Mouse (Mus musculus): ENCODE measurements around the gene Mroh7.
A peak's percentile ranks its signal among the peaks of the same experiment; 100 is the strongest.
"Not testable (repeated sequence)": the region's sequence is repeated elsewhere in the genome, so short reads cannot be mapped to it uniquely, and the experiment has no call there.

Gene Mroh7

DNA sequence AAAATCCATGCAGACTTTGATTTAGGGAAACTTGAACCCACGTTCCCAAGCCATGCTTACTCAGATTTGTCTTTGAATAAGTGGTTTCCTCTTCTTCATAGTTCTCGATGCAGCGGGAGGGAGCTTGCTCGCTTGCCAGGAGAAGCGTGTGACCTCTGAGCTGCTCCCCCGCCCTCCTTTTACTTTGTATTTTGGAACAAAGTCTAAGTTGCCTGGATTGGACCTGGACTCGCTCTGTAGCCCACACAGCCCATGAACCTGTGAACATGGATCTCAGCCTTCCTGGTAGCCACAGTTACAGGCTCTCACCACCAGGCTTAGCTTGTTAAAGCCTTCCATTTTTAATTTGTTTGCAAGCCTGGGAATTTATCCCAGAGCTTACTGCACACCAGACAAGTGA lies at the start of gene Mroh7:
Gene Mroh7 (minus strand): TSS at position 112 of the 400 bp plus-strand sequence.
- DNase-seq (ENCODE audit: low read depth, low spot score): no peak

DNA sequence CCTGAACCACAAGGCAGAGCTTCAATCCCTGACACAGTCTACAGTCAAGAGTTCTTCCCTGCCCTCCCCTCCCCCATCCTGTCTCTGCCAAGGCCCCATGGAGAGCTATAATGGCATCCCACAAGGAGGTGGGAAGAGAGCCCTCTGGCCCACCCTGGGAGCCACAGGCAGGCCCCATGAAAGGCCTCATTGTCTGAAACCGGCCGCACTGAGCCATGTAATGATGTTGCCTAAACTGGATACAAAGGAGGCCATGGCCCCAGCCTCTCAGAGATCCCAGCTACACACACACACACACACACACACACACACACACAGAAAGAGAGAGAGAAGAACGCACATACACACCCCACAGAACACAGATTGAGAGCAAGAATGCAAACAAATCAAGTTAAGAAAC lies 49.3 kb upstream of the Mroh7 start:
- no peak for DNase-seq (ENCODE audit: low read depth, low spot score)

DNA sequence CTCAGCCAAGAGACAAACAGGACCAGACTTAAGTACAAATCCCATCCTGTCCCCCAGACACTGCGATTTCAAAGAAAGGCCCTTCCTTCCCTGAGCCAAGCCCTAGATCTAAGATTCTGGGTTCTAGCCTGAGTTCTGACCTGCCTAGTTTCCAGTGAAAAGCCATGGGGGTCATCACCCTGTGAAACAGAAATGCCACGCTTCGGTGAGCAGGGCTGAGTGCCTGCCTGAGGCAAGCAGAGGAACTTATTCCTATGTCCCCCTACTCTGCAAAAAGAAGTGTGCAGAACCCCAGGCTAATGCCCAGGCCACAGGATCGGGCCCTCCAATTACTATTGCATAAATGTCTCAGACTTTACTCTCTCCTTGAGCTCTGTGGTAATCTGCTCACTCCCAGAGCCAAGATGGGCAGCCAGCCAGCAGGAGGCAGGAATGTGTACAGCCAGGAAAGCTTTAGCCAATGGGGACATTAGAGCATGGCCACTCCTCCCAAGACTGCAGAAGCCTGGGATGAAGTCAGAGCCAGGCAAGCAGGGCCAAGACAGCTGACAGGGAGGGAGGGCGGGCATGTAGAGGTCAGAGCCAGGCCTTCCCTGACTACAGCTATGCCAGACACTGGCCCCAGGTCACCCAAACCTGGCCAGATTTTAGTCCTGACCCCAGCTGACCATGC lies 47.5 kb upstream of the Mroh7 start:
- DNase-seq (ENCODE audit: low read depth, low spot score): no peak

DNA sequence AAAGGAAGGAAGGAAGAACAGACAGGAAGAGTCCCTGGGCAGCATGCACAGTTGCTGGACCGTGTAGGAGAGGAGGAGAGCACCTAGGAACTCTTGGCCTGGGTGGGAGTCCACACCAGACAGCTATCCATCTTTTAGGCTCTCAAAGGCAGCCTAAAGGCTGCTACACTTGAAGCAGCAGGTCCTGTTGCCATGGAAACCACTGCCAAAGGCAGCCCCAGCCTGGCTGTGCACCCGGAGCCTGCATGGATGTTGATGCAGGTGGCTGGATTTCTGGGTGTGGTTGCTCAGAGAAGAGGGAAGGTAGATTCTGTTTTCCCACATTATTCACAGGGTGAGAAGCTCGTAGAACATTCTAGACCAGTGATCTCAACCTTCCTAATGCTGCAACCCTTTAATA lies 46.3 kb upstream of the Mroh7 start:
- no peak for DNase-seq (ENCODE audit: low read depth, low spot score)

DNA sequence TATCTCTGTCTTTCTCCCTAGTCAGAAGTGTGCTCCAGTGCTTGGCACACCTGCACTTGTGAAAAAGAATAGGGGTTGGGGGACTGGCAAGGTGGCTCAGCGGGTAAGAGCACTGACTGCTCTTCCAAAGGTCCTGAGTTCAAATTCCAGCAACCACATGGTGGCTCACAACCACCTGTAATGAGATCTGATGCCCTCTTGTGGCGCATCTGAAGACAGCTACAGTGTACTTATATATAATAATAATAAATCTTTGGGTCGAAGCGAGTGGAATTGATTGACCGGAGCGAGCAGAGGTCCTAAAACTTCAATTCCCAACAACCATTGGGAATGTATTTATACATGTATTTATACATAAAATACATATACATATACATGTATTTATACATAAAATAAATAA lies 45.0 kb upstream of the Mroh7 start:
- peak; percentile 49 for DNase-seq (ENCODE audit: low read depth, low spot score)

DNA sequence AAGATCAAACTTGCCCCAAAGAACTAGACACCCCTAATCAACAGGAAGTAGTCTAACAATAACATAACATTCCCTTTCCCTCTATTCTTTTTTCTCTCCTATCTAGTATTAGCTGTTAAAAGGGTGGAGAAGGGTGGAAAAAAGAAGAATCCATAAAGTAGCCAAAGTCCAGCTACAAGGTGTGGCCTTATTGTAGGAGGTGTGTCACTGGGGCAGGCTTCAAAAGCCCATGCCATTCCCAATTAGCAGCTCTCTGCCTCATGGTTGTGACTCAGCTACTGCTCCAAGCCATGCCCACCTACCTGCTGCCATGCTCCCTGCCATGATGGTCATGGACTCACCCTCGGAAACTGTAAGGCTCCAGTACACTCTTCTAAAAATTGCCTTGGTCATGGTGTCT lies 41.8 kb upstream of the Mroh7 start:
- DNase-seq (ENCODE audit: low read depth, low spot score): no peak

DNA sequence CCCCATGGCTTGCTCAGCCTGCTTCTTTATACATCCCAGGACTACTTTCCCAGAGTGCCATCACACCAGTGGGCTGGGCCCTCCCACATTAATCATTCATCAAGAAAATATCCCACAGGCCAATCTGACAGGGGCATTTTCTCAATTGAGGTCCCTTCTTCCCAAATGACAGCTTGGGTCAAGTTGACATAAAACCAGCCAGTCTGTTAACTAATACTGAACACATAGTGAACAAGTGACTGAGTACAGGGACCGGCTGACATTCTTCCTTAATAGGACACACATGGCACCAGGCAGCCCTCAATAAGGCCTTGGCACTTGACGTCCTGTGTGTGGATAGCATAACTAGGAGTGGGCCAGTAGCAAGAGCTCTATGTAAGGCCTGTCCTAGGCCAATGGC lies 38.6 kb upstream of the Mroh7 start:
- no peak for DNase-seq (ENCODE audit: low read depth, low spot score)

DNA sequence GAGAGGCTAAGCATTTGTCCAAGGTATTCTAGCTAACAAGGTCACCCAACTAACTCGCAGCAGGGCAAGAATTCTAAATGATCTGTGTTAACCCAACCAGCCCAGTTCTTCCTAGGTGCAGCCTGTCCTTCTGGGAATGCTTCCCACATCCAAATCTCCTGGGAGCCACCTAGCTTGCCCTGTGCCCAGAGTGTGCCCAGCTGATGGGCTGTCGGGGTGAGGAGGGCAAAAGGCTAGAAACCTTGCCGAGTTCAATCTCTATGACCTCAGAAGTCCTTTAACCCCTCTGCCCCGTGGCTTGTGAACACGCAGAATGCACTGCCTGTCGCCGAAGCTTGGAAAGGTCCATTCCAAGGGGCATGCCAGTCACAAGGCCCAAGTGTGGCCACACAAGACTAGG lies 33.4 kb upstream of the Mroh7 start:
- no peak for DNase-seq (ENCODE audit: low read depth, low spot score)

DNA sequence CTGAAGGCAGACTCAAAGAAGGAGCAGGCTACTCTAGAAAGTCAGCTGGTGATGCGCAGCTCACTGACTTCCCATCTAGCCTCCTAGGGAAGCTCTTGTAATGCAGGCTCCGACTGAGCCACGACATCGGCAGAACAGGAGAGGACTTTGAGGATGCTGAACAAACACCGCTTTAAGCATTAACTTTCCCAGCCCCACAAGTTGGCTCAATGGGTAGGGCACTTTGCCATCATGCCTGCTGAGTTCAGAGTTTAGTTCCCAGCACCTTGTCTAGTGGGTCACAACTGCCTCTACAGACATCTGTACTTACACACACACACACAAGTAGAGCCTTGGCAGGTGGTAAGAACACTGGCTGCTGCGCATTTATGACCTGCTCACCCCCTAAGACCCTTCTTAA lies 21.0 kb upstream of the Mroh7 start:
- DNase-seq (ENCODE audit: low read depth, low spot score): no peak

DNA sequence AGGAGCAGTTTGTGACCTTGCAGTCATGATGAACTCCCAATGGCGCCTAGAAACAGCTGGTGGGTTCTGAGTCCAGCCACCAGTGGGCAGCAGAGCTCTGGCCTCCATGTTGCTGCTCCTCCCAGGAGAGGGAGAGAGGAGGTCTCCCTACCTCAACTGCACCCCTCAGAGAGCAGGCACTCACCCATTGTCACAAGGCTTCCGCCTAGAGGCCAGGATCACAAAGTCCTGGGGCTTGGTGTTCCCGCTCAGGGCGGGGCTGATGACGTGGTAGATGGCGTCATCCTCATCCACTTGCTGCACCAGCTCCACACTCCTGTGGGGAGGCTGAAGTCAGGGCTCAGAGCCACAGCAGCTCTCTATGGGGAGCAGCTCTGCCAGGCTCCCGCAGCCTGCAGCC lies 19.0 kb upstream of the Mroh7 start:
- DNase-seq (ENCODE audit: low read depth, low spot score): peak; percentile 60

DNA sequence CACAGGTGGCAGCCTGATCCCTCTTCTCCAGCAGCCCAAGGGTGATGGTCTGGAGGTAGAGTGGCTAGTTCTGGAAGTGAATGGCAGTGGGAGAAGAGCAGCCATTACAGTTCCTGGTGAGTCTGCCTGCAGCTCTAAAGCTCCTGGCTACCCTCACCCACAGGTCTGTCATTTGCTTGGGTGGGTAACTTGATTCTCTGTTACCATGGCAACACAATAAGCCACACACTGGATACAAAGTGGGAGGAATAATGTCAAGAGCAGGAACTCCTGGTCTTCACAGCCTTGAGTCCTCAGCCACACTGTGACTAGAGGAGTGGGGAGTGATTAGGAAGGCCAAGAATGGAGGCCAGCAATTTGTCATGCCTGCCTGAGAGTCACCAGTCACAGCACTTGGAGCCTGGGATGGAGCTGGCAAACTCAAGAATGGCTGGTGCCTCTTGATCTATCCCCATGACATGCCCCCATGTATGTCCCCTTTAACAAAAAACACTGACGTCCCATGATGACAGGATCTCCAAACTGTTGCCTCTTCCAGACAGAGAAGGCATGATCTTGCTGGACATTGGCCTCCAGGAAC lies 16.4 kb upstream of the Mroh7 start:
- DNase-seq (ENCODE audit: low read depth, low spot score): no peak

DNA sequence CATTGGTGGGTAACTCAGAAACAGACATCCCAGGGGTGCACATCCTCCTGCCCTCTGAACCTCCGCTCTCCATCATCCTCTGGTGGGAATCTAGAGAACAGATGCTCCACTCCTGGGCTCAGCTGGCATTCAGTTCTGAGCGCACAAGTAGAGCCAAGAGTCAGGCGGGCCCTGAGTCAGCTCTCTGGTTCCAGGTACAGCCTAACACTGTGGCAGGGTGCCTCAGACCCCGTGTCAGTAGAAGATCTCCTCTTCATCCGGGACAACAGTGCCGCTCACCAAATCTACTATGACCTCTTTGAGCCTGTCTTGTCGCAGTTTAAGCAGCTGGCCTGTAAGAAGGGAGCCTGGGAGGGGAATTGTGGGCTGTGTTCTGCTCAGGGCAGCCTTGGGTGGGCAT lies 15.1 kb upstream of the Mroh7 start:
- DNase-seq (ENCODE audit: low read depth, low spot score): no peak

DNA sequence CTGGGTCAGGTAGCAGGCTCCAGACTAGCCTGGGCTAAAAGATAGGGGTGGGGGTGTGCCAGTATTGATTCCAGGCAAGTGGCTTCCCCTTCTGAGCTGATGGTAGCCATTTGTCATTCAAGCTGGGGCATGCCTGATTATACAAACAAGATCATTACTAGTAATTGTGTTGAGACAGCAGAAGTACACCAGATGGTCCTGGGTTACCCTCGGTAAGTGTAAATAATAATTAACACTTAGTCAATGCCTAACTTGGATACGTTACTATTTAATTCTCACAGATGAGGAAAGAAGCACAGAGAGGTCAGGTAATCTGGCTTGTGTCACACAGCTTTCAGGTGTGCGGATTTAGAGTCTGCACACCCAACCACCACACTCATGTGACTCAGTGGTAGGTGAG lies 7.2 kb upstream of the Mroh7 start:
- DNase-seq (ENCODE audit: low read depth, low spot score): no peak

DNA sequence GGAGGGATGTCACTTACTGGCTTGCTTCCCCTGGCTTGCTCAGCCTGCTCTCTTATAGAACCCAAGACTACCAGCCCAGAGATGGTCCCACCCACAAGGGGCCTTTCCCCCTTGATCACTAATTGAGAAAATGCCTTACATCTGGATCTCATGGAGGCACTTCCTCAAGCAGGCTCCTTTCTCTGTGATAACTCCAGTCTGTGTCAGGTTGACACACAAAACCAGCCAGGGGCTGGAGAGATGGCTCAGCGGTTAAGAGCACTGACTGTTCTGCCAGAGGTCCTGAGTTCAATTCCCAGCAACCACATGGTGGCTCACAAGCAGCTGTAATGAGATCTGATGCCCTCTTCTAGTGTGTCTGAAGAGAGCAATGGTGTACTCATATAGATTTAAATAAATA lies 6.2 kb upstream of the Mroh7 start:
- DNase-seq (ENCODE audit: low read depth, low spot score): not testable (repeated sequence)

DNA sequence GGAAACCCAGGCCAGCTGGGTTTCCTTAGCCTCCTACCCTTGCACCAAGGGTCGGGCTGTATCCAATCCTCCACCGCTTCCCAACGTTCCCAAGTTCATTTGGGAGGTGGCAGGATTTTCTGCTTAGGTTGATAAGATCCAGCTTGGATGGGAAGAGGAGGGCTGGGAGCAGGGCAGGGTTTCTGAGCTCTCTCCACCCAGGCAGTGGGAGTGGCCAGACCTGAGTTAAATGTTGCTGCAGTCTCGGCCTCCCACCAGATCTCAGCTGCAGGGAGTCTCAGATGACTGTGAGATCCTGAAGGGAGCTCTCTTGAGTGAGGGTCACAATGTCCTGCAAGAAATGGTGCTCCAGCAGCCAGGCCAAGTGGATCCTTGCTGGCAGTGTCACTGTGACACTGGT lies 2.9 kb upstream of the Mroh7 start, which contains the start of gene Fam151a:
Gene Fam151a (plus strand): TSS at position 254 of the 400 bp plus-strand sequence.
- no peak for DNase-seq (ENCODE audit: low read depth, low spot score)

DNA sequence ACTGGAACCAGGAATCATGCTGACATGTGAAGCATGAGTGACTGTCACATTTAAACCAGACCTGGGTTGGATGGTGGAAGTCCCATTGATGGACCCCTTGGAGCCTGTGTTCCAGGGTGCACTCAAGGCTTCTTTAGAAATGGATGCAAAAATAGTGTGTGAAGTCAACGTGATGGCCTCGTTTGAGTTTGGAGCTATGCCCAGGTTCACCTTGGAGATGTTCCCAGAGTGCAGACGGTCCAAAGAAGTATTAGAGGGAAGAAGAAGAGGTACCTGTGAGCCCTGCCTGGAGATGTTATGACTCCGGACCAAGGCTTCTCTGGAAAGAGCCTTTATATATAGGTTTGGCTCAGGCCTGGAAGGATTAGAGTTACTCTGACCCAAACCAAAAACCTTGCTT lies 10.1 kb downstream of the Mroh7 start:
- DNase-seq (ENCODE audit: low read depth, low spot score): no peak

DNA sequence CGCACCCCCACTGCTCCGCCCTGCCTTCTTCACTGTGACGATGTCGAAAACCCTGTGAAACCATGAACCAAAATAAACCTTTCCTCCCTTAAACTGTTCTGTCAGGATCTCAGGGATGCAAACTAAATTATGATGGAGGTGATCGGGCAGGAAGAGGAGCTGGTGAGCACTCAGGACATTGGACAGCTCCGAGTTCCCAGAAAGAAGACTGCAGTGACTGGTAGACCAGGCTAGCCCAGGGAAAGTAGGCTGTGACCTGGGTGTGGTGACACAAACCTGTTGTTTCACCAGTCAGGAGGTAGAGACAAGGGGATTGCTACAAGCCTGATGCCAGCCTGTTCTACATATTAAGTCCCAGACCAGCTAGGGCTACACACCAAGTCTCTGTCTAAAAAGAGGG lies 17.1 kb downstream of the Mroh7 start:
- DNase-seq (ENCODE audit: low read depth, low spot score): no peak

DNA sequence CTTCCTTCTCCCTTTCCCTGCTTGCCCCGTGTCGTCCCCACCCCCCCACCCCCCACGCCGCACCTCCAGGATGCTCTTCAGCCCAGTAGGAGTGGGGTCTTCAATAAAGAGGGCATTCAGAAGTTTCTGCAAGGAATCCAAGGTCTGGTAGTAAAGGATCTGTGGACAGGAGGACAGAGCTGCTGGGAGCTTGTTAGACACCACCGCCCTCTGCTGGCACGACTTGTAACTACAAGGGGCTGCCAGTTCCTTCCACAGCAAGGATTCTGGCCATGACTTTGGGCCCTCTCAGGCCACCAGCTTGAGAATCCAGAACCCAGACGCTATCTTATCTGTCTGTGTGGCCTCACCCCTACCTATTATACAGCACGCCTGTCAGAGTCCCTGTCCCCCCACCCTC lies 22.3 kb downstream of the Mroh7 start:
- peak; percentile 83 for DNase-seq (ENCODE audit: low read depth, low spot score)

DNA sequence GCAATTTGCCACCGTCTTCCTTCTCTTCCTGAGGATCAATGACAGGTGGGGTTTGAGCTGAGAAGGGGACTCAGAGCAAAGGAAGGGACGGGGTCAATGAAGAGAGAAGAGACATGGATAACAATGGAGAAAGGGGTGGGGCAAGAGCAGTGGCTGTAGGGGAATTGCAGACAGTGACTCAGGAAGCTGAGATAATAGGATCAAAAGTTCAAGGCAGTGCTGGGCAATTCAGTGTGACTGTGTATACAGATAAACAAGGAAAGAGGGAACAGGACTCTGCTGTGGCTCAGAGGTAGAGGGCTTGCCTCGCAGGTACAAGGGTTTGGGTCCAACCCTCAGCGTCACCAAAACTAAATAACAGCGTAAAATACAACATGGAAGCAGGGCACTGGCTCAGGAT lies 22.8 kb downstream of the Mroh7 start:
- no peak for DNase-seq (ENCODE audit: low read depth, low spot score)

DNA sequence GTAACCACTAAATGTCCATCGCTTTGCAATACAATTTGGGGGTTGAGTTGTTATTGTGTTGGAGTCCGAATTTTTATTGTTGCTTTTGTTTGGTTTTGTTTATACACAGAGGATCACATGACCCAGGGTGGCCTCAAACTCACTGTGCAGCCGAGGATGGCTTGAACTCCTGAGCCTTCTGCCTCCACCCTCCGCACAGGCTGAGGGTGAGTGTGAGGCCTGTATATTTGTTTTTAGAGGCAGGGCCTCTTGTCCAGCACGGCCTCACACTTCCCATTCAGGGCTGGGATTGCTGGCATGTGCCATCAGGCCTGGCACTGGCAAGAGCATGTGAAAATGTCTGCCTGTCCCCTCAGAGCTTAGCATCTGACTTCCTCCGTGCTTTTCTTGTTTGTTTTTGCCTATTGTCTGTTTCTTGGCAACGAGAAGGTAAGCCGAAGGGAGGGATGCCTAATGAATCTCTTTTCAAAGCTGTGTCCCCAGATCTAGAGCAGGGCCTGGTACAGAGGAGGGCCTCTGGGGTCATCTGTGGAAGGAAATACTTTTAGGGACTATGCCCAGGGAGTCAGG lies 25.5 kb downstream of the Mroh7 start:
- no peak for DNase-seq (ENCODE audit: low read depth, low spot score)

DNA sequence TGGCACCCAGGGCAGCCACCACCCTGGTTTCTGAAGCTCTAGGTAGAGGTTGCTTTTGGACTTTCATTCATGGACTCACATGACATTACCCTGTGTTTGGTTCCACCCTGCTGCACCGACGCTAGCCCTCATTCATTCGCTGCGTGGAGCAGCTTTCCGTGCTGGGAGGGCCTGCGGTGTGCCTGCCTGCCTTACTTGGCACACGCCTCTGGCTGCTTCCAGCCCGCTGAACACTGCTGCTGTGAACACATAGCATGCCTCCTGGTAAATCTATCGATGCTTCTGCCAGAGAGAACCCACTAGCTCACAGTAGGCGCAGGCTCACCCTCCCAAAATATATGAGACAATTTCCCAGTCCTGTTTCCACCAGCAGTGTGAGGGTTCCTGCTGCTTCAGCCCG lies 26.3 kb downstream of the Mroh7 start:
- no peak for DNase-seq (ENCODE audit: low read depth, low spot score)

DNA sequence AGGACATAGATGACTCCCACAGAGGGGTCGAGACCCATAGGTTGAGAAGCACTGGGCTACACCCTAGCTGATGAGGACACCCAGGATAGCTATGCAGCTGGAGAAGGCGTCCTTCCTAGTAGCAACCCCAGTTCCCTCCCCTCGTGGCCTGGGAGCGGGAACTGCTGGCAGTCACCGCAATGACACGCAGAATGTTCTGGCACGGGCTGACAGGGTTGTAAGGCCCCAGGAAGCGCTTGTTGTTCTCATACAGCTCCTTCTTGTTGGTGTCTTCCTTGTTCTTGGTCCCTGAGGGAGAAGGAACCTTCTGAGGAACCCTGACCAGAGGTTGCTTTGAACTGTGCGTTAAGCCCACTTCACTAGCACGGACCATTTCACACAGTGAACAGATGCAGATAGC lies 26.8 kb downstream of the Mroh7 start:
- no peak for DNase-seq (ENCODE audit: low read depth, low spot score)

DNA sequence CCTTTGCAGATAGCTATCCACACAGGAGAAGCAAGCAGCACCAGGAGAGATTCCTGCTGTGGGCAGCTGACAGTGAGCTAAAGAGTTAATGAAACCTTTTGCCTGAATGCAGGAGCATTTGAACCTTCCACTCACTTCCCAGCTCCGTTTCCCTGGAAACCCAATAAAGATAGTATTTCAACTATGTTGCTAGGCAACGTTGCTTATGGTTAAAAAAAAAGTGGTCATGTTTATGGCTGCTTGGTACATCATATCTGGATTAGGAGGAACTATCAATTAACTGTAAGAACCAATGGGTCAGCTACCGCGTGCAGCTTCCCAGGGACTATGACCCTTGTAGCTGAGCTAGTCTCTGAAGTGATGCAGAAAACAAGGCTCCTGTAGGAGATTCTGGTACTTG lies 29.9 kb downstream of the Mroh7 start:
- DNase-seq (ENCODE audit: low read depth, low spot score): no peak

DNA sequence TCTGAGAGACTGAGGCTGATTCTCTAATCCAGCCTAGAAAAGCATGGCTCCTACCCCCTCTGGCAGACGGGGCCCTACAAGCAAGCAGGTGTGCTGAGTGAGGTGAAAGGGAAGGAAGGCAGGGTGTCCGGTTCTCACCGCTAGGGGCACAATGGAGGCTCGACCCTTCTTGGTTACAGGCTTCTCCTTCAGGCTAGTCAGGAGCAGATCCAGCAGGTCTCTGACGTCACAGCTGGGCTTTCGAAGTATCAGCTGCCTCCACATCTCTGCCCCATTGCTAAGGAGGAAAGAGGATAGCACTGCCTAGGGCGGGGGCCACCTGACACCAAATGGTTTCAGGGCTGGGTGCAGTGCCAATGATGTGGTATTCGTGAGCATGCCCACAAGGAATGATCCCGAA lies 30.7 kb downstream of the Mroh7 start:
- peak; percentile 52 for DNase-seq (ENCODE audit: low read depth, low spot score)

Measured in CD4-positive, CD25-positive, alpha-beta regulatory T cell, adult 2 months (primary cell).